15 mouse cellular contexts compared by ENCODE assay signal in the genomic region with DNA sequence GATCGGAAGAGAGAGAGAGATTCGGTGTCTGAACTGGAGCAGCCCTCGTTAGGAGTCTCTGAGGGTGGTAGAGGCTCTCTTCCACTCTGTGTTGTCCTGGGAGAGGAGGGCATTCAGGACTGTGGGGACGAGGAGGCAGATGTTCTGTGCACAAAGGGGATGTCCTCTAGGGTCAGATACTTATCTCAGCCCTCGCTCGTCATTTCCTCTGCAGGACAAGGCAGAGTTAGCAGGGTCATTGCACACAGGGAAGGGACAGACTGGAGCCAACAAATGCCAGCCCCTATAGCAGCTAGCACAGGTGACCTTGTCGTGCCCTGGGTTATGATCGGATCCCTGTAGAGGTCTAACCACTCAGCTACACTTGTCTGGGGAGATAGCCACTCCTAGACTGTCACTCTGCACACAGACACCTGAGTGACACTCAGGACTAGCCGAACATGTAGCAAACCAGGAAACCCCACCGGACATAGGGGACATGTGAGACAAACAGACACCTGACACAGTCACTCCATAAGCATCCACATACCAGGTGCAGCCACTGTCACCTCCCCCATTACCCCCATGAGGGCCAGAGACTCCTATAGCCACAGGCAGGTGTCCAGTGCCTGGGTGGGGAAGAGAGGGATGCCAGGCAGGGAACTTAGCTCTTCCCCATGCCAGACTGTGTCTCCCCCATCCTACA. TPM values are rescaled to one million over a fixed set of nuclear protein-coding genes. Genes with fewer than 3 reads are reported as not detected.
DNase-seq lines count a peak whose midpoint lies in the region; ATAC-seq and TF ChIP-seq lines count a peak whose summit lies in the region.
"Had no signal": no experiment of that assay in that cellular context is flagged by ENCODE, and none has a peak within 500 bp of the region (broad histone marks: within the 10 kb centered on the region; RNA-seq: fewer than 3 reads in every experiment).

No protein-coding gene starts in this region.

- H3K4me1 ChIP-seq in hindbrain, embryonic 15.5 days (replicated peaks), result peaks cover 80% of the 10 kb centered on the region
- H3K4me1 ChIP-seq in hindbrain, postnatal 0 days (ENCODE audit: insufficient read depth, low read length), result peaks cover 26% of the 10 kb centered on the region
- H3K4me1 ChIP-seq in midbrain, embryonic 14.5 days (ENCODE audit: control insufficient read depth, insufficient read depth, low read length), result peaks cover 15% of the 10 kb centered on the region; the same call in 1 of the 2 replicates
- no peaks in the 10 kb centered on the region; the same call in 1 of the 2 replicates for H3K4me1 ChIP-seq in midbrain, embryonic 16.5 days (ENCODE audit: control insufficient read depth, insufficient read depth, low read length)
- peaks cover 44% of the 10 kb centered on the region for H3K4me1 ChIP-seq in neural tube, embryonic 15.5 days

- H3K27ac ChIP-seq in gastrocnemius, adult 2 months, result peak overlapping the region; percentile 85
- no peak overlapping the region for H3K27ac ChIP-seq in hindbrain, embryonic 15.5 days (replicated peaks)
- no peak overlapping the region for H3K27ac ChIP-seq in hindbrain, postnatal 0 days
- H3K27ac ChIP-seq in midbrain, embryonic 14.5 days (replicated peaks; ENCODE audit: low read depth, low read length), result no peak overlapping the region
- no peak overlapping the region for H3K27ac ChIP-seq in midbrain, embryonic 16.5 days (ENCODE audit: low read length)
- H3K27ac ChIP-seq in neural tube, embryonic 15.5 days (replicated peaks), result no peak overlapping the region
- H3K27ac ChIP-seq: embryonic facial prominence, embryonic 15.5 days; kidney, postnatal 0 days; limb, embryonic 15.5 days had no signal

- no peak overlapping the region for H3K4me2 ChIP-seq in hindbrain, embryonic 15.5 days
- no peak overlapping the region for H3K4me2 ChIP-seq in hindbrain, postnatal 0 days (ENCODE audit: low read depth, low read length)
- H3K4me2 ChIP-seq in midbrain, embryonic 14.5 days (ENCODE audit: low read length), result no peak overlapping the region
- H3K4me2 ChIP-seq in midbrain, embryonic 16.5 days (ENCODE audit: low read length), result no peak overlapping the region
- no peak overlapping the region for H3K4me2 ChIP-seq in neural tube, embryonic 15.5 days
- H3K4me2 ChIP-seq: embryonic facial prominence, embryonic 15.5 days; limb, embryonic 15.5 days had no signal

- H3K4me3 ChIP-seq in gastrocnemius, adult 2 months, result peak overlapping the region; percentile 67
- H3K4me3 ChIP-seq in hindbrain, embryonic 15.5 days, result no peak overlapping the region
- H3K4me3 ChIP-seq in hindbrain, postnatal 0 days (ENCODE audit: low read length), result no peak overlapping the region
- H3K4me3 ChIP-seq in midbrain, embryonic 14.5 days (replicated peaks; ENCODE audit: low read depth, low read length), result no peak overlapping the region
- H3K4me3 ChIP-seq in midbrain, embryonic 16.5 days (ENCODE audit: low read depth, low read length), result no peak overlapping the region
- H3K4me3 ChIP-seq in neural tube, embryonic 15.5 days (replicated peaks), result no peak overlapping the region
- H3K4me3 ChIP-seq: embryonic facial prominence, embryonic 15.5 days; limb, embryonic 15.5 days; midbrain, embryonic 10.5 days had no signal

- ATAC-seq in hindbrain, embryonic 15.5 days (ENCODE audit: low FRiP score, low read depth), result peak; percentile 0; the same call in 1 of the 2 replicates
- ATAC-seq in hindbrain, postnatal 0 days, result no peak
- ATAC-seq in midbrain, embryonic 14.5 days (ENCODE audit: low FRiP score, low TSS enrichment), result peak; percentile 15; the same call in 1 of the 2 replicates
- ATAC-seq in midbrain, embryonic 16.5 days, result no peak
- 0 out of 2 replicates have a peak, but pooled peaks have one; percentile 2 for ATAC-seq in neural tube, embryonic 15.5 days (ENCODE audit: low FRiP score)
- no peak for ATAC-seq in erythroblast, adult 5-6 weeks (replicated peaks; ENCODE audit: low FRiP score, poor library complexity, severe bottlenecking)
- ATAC-seq: CD4-positive, CD25-positive, alpha-beta regulatory T cell, adult 4 months had no signal

- no peaks in the 10 kb centered on the region for H3K36me3 ChIP-seq in hindbrain, embryonic 15.5 days
- H3K36me3 ChIP-seq in hindbrain, postnatal 0 days (ENCODE audit: insufficient read depth, low read length), result no peaks in the 10 kb centered on the region
- no peaks in the 10 kb centered on the region for H3K36me3 ChIP-seq in midbrain, embryonic 14.5 days (ENCODE audit: control insufficient read depth, insufficient read depth, low read length)
- H3K36me3 ChIP-seq in midbrain, embryonic 16.5 days (ENCODE audit: control insufficient read depth, insufficient read depth, low read length), result no peaks in the 10 kb centered on the region
- H3K36me3 ChIP-seq in neural tube, embryonic 15.5 days, result no peaks in the 10 kb centered on the region
- H3K36me3 ChIP-seq: embryonic facial prominence, embryonic 15.5 days; limb, embryonic 15.5 days; midbrain, embryonic 10.5 days had no signal

- no peak for TF ChIP-seq CTCF in gastrocnemius, adult 2 months (IDR thresholded peaks at IDR 0.05)
- no peak for TF ChIP-seq CTCF in hindbrain, postnatal 0 days (IDR thresholded peaks at IDR 0.05; ENCODE audit: low read depth)

- H3K27me3 ChIP-seq in hindbrain, embryonic 15.5 days, result no peaks in the 10 kb centered on the region
- H3K27me3 ChIP-seq in hindbrain, postnatal 0 days (ENCODE audit: insufficient read depth, low read length), result no peaks in the 10 kb centered on the region
- no peaks in the 10 kb centered on the region for H3K27me3 ChIP-seq in midbrain, embryonic 14.5 days (ENCODE audit: control insufficient read depth, insufficient read depth, low read length)
- no peaks in the 10 kb centered on the region for H3K27me3 ChIP-seq in midbrain, embryonic 16.5 days (ENCODE audit: control insufficient read depth, insufficient read depth, low read depth, low read length)
- 0 out of 2 replicates have a peak, but pooled peaks cover 3% of the 10 kb centered on the region for H3K27me3 ChIP-seq in neural tube, embryonic 15.5 days (replicated peaks)

- 55% methylated on average over 10 of the region's 10 CpGs for WGBS in hindbrain, embryonic 15.5 days
- 58% methylated on average over 10 of the region's 10 CpGs for WGBS in hindbrain, postnatal 0 days
- WGBS in midbrain, embryonic 14.5 days, result 62% methylated on average over 10 of the region's 10 CpGs
- WGBS in midbrain, embryonic 16.5 days, result 63% methylated on average over 10 of the region's 10 CpGs
- 56% methylated on average over 10 of the region's 10 CpGs for WGBS in neural tube, embryonic 15.5 days

- no peaks in the 10 kb centered on the region for H3K9me3 ChIP-seq in hindbrain, embryonic 15.5 days
- no peaks in the 10 kb centered on the region for H3K9me3 ChIP-seq in hindbrain, postnatal 0 days (ENCODE audit: low read length)
- H3K9me3 ChIP-seq in midbrain, embryonic 14.5 days (ENCODE audit: control insufficient read depth, low read length), result no peaks in the 10 kb centered on the region
- no peaks in the 10 kb centered on the region for H3K9me3 ChIP-seq in midbrain, embryonic 16.5 days (replicated peaks; ENCODE audit: control insufficient read depth, low read length, poor library complexity, severe bottlenecking)
- no peaks in the 10 kb centered on the region for H3K9me3 ChIP-seq in neural tube, embryonic 15.5 days (replicated peaks)
- H3K9me3 ChIP-seq: embryonic facial prominence, embryonic 15.5 days; limb, embryonic 15.5 days; midbrain, embryonic 10.5 days had no signal

- intact Hi-C loops in gastrocnemius, adult 2 months (cut with DNase I), result loop anchor here (2.0 kb wide), 1 partner anchor 23 kb away; no protein-coding TSS in a partner anchor

- DNase-seq in gastrocnemius, adult 2 months, result no peak
- DNase-seq in gastrocnemius, postnatal 10 days, result no peak
- no peak for DNase-seq in hindbrain, postnatal 0 days (ENCODE audit: low spot score)
- DNase-seq in midbrain, embryonic 14.5 days, result no peak
- DNase-seq: cerebellum, postnatal 36 days had no signal

- H3K9ac ChIP-seq in hindbrain, embryonic 15.5 days, result no peak overlapping the region
- no peak overlapping the region for H3K9ac ChIP-seq in hindbrain, postnatal 0 days (replicated peaks; ENCODE audit: low read length)
- no peak overlapping the region for H3K9ac ChIP-seq in midbrain, embryonic 14.5 days (replicated peaks; ENCODE audit: low read length)
- H3K9ac ChIP-seq in midbrain, embryonic 16.5 days (ENCODE audit: low read depth, low read length), result no peak overlapping the region
- H3K9ac ChIP-seq in neural tube, embryonic 15.5 days (replicated peaks), result no peak overlapping the region
- H3K9ac ChIP-seq: embryonic facial prominence, embryonic 15.5 days; limb, embryonic 15.5 days had no signal

RNA-seq across cellular contexts. Expression of gene Pde2a, which starts 38.6 kb away (rescaled TPM):
- 10 to 100 TPM; 21.2 to 28.5 TPM for total RNA-seq in gastrocnemius, adult 2 months (2021)
- 10 to 100 TPM; 48.2 to 48.4 TPM for total RNA-seq in gastrocnemius, postnatal 10 days (2021)
- 31.3 and 34.8 TPM in 2 replicates for polyA plus RNA-seq in hindbrain, embryonic 15.5 days (2015; fragmentation: Nextera tagmentation; extraction: Ambion mirVana)
- total RNA-seq in hindbrain, postnatal 0 days (2014; rRNA removed), result 54.4 and 55.8 TPM in 2 replicates
- polyA plus RNA-seq in hindbrain, postnatal 0 days (2015; fragmentation: Nextera tagmentation; extraction: Ambion mirVana), result 26.7 and 27.1 TPM in 2 replicates
- 23.0 and 25.7 TPM in 2 replicates for polyA plus RNA-seq in midbrain, embryonic 14.5 days (2014; fragmentation: Nextera tagmentation; extraction: Ambion mirVana)
- 31.6 and 35.5 TPM in 2 replicates for polyA plus RNA-seq in midbrain, embryonic 16.5 days (2015; fragmentation: Nextera tagmentation; extraction: Ambion mirVana)
- polyA plus RNA-seq in neural tube, embryonic 15.5 days (2015; fragmentation: Nextera tagmentation; extraction: Ambion mirVana), result 27.9 and 28.5 TPM in 2 replicates
- 17.5 and 18.6 TPM in 2 replicates for total RNA-seq in erythroblast, adult 5-6 weeks (2015; ENCODE audit: low replicate concordance)
- total RNA-seq in erythroblast, adult 5-6 weeks (2017; ENCODE audit: low replicate concordance), result 13.0 and 16.4 TPM in 2 replicates

RNA-seq across cellular contexts. Expression of gene Gm45837, which starts 49.4 kb away (rescaled TPM):
- not detected for total RNA-seq in gastrocnemius, adult 2 months (2021)
- 1 to 10 TPM in 1 of 2 experiments, not detected in 1; 4.7 TPM for total RNA-seq in gastrocnemius, postnatal 10 days (2021)
- not detected in 2 replicates for polyA plus RNA-seq in hindbrain, embryonic 15.5 days (2015; fragmentation: Nextera tagmentation; extraction: Ambion mirVana)
- not detected in 2 replicates for total RNA-seq in hindbrain, postnatal 0 days (2014; rRNA removed)
- polyA plus RNA-seq in hindbrain, postnatal 0 days (2015; fragmentation: Nextera tagmentation; extraction: Ambion mirVana), result not detected in 2 replicates
- polyA plus RNA-seq in midbrain, embryonic 14.5 days (2014; fragmentation: Nextera tagmentation; extraction: Ambion mirVana), result not detected in 2 replicates
- 0.65 and 0.69 TPM in 2 replicates for polyA plus RNA-seq in midbrain, embryonic 16.5 days (2015; fragmentation: Nextera tagmentation; extraction: Ambion mirVana)
- polyA plus RNA-seq in neural tube, embryonic 15.5 days (2015; fragmentation: Nextera tagmentation; extraction: Ambion mirVana), result 0.99 TPM in 1 of 2 replicates, not detected in the other
- total RNA-seq in erythroblast, adult 5-6 weeks (2015; ENCODE audit: low replicate concordance), result 5.0 TPM in 1 of 2 replicates, not detected in the other
- total RNA-seq in erythroblast, adult 5-6 weeks (2017; ENCODE audit: low replicate concordance), result not detected in 2 replicates
- polyA plus RNA-seq: heart, embryonic 14.5 days had no signal

Comparison
In these comparisons a context has a peak if more than half of its experiments do, and no peak if none do; other contexts are left out.
1. ATAC-seq: peak in hindbrain, embryonic 15.5 days (single experiment), midbrain, embryonic 14.5 days (single experiment) and neural tube, embryonic 15.5 days (single experiment); none in hindbrain, postnatal 0 days (single experiment), midbrain, embryonic 16.5 days (single experiment) and erythroblast, adult 5-6 weeks (single experiment).